Mouse (Mus musculus) stomach, postnatal 0 days (tissue): Measurements from ENCODE around the gene Gm11938. TPM values are rescaled to one million over a fixed set of nuclear protein-coding genes. Genes with fewer than 3 reads are reported as not detected.
"Not testable (repeated sequence)": the region's sequence is repeated elsewhere in the genome, so short reads cannot be mapped to it uniquely, and the experiment has no call there.

ENCODE experiments used
- ATAC-seq: fragments of 200-750 bp; cut with Nextera tagmentation; 2 replicates; pipeline ENCODE4 v1.8.0; 2017; ENCODE audit not compliant: low FRiP score, low TSS enrichment
- DNase-seq: peaks from one replicate; pipeline ENCODE4 v3.0.0-alpha.2; 2016; ENCODE audit warnings: low spot score
- H3K27ac ChIP-seq: fragments of 300-500 bp; sonication (generic); replicated peaks from 2 replicates; pipeline ENCODE4 v1.5.1; 2014; ENCODE audit warnings: mild to moderate bottlenecking, control low read depth
- H3K27me3 ChIP-seq: fragments of 300-500 bp; sonication (generic); 2 replicates; pipeline ENCODE4 v1.6.1; 2014; ENCODE audit warnings: low read length; ENCODE audit not compliant: control insufficient read depth, insufficient read depth
- H3K36me3 ChIP-seq: fragments of 300-500 bp; sonication (generic); 2 replicates; pipeline ENCODE4 v1.6.1; 2014; ENCODE audit warnings: low read length, mixed read lengths; ENCODE audit not compliant: control insufficient read depth, insufficient read depth
- H3K4me1 ChIP-seq: fragments of 300-500 bp; sonication (generic); replicated peaks from 2 replicates; pipeline ENCODE4 v1.6.1; 2014; ENCODE audit warnings: antibody characterized with exemption; ENCODE audit not compliant: control insufficient read depth, insufficient read depth
- H3K4me2 ChIP-seq: fragments of 300-500 bp; sonication (generic); replicated peaks from 2 replicates; pipeline ENCODE4 v1.6.1; 2014; ENCODE audit warnings: low read depth, mild to moderate bottlenecking, control low read depth, moderate library complexity
- H3K4me3 ChIP-seq: fragments of 300-500 bp; sonication (generic); 2 replicates; pipeline ENCODE4 v1.5.1; 2014; ENCODE audit warnings: low read depth, low read length, control low read depth
- H3K9ac ChIP-seq: fragments of 300-500 bp; sonication (generic); 2 replicates; pipeline ENCODE4 v1.6.1; 2014; ENCODE audit warnings: mild to moderate bottlenecking, low read length, control low read depth, mixed read lengths
- H3K9me3 ChIP-seq: fragments of 300-500 bp; sonication (generic); 2 replicates; pipeline ENCODE4 v1.6.1; 2016; ENCODE audit warnings: low read length; ENCODE audit not compliant: control insufficient read depth
- CTCF ChIP-seq: IDR thresholded peaks from 2 replicates; pipeline ENCODE4 v1.5.1; 2016; ENCODE audit warnings: antibody characterized with exemption, low read depth, mild to moderate bottlenecking, moderate library complexity
- EP300 ChIP-seq: optimal IDR thresholded peaks from 2 replicates; pipeline ENCODE3; 2016; ENCODE audit warnings: antibody characterized with exemption
- WGBS: fragments of 180-500 bp; shearing (Covaris S2); extraction: QIAGEN DNeasy Blood & Tissue Kit; methylation state at CpG from one replicate; pipeline ENCODE4 v1.1.7; 2014; 5-methylcytosine and 5-hydroxymethylcytosine counted together
- polyA plus RNA-seq: library from polyadenylated mRNA; unstranded; fragments of >200 nt; fragmentation: Nextera tagmentation; extraction: Ambion mirVana; gene quantifications from 2 replicates; pipeline ENCODE4 v1.2.1, GENCODE M21; 2015

Gene Gm11938
- not detected in 2 replicates for polyA plus RNA-seq

DNA sequence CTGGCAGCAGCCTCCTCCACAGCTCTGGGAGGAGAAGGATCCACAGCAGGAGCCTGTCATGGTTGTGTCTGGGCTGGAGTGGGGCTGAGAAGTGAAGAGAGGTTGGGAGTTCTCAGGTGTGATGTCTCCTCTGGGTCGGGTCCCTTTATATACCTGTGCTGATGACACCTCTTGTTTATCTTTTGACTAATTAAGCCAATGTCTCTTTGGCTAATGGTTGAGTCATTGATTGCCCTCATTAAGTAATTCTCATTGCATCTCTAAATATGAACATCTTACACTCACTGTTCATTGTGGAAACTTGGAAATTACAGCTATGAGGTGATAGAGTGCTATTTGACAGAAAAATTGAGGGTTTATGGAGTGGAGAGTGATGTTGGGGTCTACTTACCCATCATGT is at the start of gene Gm11938:
Gene Gm11938 (minus strand): TSS at position 101 of the 400 bp plus-strand sequence.
- not testable (repeated sequence) for H3K27ac ChIP-seq, H3K4me3 ChIP-seq, H3K4me2 ChIP-seq, ATAC-seq, H3K36me3 ChIP-seq, H3K9ac ChIP-seq, H3K4me1 ChIP-seq, H3K9me3 ChIP-seq, DNase-seq, H3K27me3 ChIP-seq
- 53% methylated on average over 1 of the region's 1 CpGs for WGBS

DNA sequence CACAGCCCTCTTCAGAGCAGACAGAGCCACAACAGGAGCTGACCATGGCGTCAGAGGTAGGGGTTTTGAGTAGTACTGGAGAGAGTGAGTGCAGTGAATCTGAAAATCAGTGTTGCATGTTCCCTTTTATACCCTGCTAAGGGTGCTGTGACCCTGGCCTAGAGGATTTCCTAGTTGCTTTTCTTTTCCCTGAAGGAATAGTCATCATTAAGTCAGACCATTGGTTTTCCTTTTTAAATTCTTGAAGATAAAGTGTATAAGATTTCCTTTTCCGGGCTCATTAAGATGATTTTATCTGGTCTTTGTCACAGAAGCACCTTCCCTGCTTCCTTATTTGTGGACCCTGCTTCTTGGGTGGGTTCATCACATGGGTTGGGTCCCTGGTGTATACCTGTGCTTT is 47.0 kb upstream of the Gm11938 start, which contains the start of gene Gm11555:
Gene Gm11555 (minus strand): TSS at position 101 of the 400 bp plus-strand sequence.
- DNase-seq: no peak
- Histone ChIP-seq H3K9me3 (no peaks in the 10 kb centered on the region), H3K4me3 (no peak within 1 kb of the TSS), H3K4me2 (no peak within 1 kb of the TSS), H3K9ac (no peak within 1 kb of the TSS), H3K27me3 (no peaks in the 10 kb centered on the region), H3K36me3 (no peaks in the 10 kb centered on the region), H3K27ac (no peak within 1 kb of the TSS), H3K4me1 (no peaks in the 10 kb centered on the region)
- 92% methylated on average over 2 of the region's 2 CpGs for WGBS
- no peak for ATAC-seq
- no peak for TF ChIP-seq CTCF
- no peak for TF ChIP-seq EP300

DNA sequence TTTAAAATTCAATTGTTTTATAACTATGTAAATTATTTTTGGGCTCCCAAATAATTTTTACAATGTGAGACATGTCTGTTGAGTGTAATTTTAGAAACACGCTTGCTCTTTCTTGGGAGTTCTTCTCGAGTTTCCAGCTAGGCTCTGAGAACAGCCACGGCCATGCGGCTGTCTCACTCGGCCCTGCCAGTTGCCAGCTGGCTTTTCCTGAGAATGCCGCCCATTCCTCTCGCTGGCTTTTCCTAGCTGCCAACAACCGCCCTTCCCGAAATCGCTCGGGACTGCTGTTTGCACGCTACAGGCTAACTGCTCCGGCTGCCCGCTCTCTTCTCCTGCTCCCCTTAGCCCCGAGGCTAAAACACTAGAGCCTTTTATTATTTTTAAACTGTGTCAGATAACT is 43.3 kb upstream of the Gm11938 start:
- TF ChIP-seq CTCF: no peak
- TF ChIP-seq EP300: no peak
- Histone ChIP-seq H3K9ac (no peak overlapping the region), H3K4me1 (no peaks in the 10 kb centered on the region), H3K27ac (no peak overlapping the region), H3K9me3 (no peaks in the 10 kb centered on the region), H3K27me3 (no peaks in the 10 kb centered on the region), H3K4me3 (no peak overlapping the region), H3K36me3 (no peaks in the 10 kb centered on the region), H3K4me2 (no peak overlapping the region)
- no peak for DNase-seq
- no peak for ATAC-seq
- 90% methylated on average over 15 of the region's 15 CpGs for WGBS

DNA sequence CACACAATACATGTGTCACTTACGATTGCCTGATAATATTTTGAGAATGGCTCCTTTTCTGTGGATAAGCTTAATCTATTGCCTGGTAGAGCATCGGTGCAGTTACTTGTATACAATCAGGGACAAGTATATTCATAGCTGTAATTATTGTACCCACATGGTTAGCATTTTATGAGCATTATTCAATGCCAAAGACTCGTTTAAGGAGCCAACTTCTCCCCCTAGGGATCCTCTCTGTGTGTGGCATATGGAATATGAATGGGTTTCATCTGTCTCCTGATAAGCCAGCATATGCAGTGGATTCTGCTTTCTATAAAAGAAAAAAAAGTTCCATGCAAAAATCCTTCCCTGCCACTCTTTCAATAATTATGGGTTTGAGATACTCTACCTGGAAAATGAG is 41.2 kb upstream of the Gm11938 start:
- ATAC-seq (no peak), DNase-seq (no peak)
- no peaks in the 10 kb centered on the region for H3K9me3 ChIP-seq
- no peak for TF ChIP-seq CTCF
- no peak for TF ChIP-seq EP300
- no peak overlapping the region for H3K4me2 ChIP-seq
- H3K4me1 ChIP-seq: no peaks in the 10 kb centered on the region
- no peak overlapping the region for H3K27ac ChIP-seq
- no peak overlapping the region for H3K4me3 ChIP-seq
- no peaks in the 10 kb centered on the region for H3K27me3 ChIP-seq
- H3K9ac ChIP-seq: no peak overlapping the region
- no peaks in the 10 kb centered on the region for H3K36me3 ChIP-seq
- 62% methylated on average over 3 of the region's 3 CpGs for WGBS

DNA sequence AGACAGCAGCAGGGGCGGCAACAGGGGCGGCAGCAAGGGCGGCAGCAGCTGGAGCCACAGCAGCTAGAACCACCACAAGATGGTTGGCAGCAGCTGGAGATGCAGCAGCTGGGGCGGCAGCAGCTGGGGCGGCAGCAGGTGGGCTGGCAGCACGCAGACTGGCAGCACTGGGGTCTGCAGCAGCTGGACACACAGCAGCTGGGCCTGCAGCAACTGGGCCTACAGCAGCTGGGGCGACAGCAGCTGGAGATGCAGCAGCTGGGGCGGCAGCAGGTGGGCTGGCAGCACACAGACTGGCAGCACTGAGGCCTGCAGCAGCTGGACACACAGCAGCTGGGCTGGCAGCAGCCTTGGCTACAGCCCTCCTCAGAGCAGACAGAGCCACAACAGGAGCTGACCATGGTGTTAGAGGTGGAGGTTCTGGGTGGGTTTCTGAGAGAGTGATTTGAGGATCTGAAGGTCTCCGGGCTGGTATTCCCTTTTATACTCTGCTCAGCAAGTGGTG is 40.6 kb upstream of the Gm11938 start, which contains the start of gene Krtap4-7:
Gene Krtap4-7 (minus strand): TSS at position 455 of the 505 bp plus-strand sequence.
- not testable (repeated sequence) for H3K4me1 ChIP-seq, H3K4me2 ChIP-seq, H3K9ac ChIP-seq, DNase-seq, H3K36me3 ChIP-seq, H3K27me3 ChIP-seq, H3K27ac ChIP-seq, H3K9me3 ChIP-seq, H3K4me3 ChIP-seq, ATAC-seq
- 82% methylated on average over 9 of the region's 9 CpGs for WGBS

DNA sequence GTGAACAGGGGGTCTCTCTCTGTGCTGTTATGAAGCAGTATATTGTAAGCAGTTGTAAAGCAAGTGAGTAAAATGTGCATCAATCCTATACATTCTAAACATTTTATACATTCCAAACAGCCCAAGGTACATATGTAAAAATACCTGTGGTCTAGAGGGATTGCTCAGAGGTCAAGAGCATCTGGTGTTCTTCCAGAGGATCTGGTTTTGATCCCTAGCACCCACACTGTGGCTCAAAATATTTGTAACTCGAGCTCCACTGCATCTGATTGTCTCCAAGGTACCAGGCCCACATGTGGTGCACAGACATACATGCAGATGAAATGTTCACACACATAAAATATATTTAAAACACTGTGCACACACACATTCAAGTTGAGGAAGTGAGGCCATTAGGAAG is 37.8 kb upstream of the Gm11938 start:
- no peak for TF ChIP-seq CTCF
- TF ChIP-seq EP300: no peak
- 25% methylated on average over 1 of the region's 1 CpGs for WGBS
- ATAC-seq (no peak), DNase-seq (no peak)
- H3K9ac ChIP-seq: no peak overlapping the region
- H3K4me1 ChIP-seq: no peaks in the 10 kb centered on the region
- no peak overlapping the region for H3K4me2 ChIP-seq
- no peaks in the 10 kb centered on the region for H3K27me3 ChIP-seq
- no peaks in the 10 kb centered on the region for H3K9me3 ChIP-seq
- no peak overlapping the region for H3K27ac ChIP-seq
- H3K36me3 ChIP-seq: no peaks in the 10 kb centered on the region
- no peak overlapping the region for H3K4me3 ChIP-seq
